Mouse (Mus musculus) C2C12 (cell line): ENCODE data around the gene Greb1.

Experiments
- CEBPB ChIP-seq: IDR thresholded peaks from one replicate; pipeline ENCODE4 v1.6.1; 2011; ENCODE audit warnings: low read depth, mild to moderate bottlenecking, control low read depth, moderate library complexity
- CTCF ChIP-seq: IDR thresholded peaks from one replicate; pipeline ENCODE4 v1.5.1; 2011; ENCODE audit not compliant: control insufficient read depth, insufficient read depth, insufficient read length
- MYOG ChIP-seq: IDR thresholded peaks from one replicate; pipeline ENCODE4 v1.6.1; 2011; ENCODE audit not compliant: control insufficient read depth, insufficient read length; ENCODE audit errors: extremely low read depth

DNA sequence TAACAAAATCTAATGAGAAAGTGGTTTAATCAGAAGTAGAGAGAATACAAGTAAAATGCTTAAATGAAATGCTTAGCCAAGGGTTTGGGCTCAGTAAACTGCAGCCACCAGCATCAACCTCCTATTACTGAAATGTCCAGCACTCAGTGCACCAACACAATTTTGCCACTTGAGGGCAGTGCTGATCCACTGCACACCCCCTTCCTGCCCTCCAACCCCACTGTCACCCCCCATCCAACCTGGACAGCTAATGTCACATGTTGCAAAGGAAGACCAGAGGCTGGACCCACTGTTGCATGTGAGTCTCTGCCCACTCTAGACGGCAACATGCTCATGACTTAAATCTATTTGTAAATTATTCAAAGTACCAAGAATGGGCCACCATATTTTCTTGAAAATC, 83.0 kb downstream of the Greb1 start:
- TF ChIP-seq CEBPB, result no peak
- TF ChIP-seq CTCF, result peak; percentile 83
- no peak for TF ChIP-seq MYOG
